Mouse (Mus musculus): ENCODE measurements around the gene Egln1. TPM values are rescaled to one million over a fixed set of nuclear protein-coding genes. Genes with fewer than 3 reads are reported as not detected.

Gene Egln1
- polyA plus RNA-seq, 1 experiment = 33.5 TPM

DNA sequence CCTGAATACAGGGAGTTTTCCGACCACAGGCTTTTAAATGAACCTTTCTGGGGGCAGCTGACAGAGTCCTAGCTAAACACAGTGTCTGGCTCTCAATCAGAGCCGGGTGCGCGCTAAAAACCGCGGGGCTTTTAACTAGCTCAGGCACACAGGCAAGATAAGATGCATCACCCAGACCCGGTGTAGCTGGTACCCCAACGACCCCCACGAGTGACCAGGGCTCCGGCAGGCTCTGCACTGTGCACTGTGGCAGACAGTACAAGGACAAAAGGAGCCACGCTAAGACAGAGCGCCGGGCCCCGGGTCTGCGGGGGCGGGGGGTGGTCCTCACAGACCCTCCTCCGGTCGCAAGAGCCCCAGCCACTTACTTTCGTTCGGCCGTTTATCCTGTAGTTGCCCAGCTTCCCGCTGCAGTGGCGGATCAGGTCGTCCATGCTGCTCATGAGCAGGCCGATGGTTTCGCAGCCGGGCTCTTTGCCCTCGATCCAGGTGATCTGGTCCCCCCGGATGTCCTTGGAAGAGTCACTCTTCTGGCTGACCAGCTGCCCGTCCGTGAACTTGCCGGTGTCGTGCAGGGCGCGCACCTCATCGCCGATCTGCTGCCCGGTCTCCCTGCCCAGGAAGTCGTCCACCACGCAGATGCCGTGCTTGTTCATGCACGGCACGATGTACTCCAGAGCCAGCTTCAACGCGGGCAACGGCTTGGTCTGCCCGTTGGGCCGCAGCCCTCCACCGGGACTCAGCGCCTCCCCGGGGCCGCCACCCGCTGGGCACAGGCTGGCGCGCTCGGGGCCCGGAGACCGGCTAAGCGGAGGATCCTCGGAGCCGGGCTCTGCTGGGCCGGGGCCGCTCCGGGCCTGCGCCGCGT, 1.0 kb downstream of the Egln1 start:
- peak; percentile 49 for DNase-seq (ENCODE audit: low spot score)

DNA sequence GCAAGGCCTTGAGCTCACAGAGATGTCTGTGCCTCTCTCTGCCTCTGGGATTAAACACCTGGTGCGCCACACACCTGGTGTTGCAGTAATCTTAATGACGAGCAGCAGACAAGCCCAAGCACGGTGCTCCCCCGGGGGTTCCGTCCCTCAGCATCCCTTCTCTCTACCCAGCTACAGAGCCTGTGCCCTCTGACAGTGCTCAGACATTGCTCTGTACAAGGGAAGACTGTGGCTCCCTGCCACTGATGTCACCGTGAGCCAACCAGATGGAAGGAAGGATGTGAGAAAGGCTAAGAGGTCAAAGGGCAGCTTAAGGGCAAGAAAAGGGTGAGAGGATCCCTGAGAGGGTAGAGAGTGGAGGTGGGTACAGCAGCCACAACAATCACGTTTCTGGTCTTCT, 4.7 kb downstream of the Egln1 start:
- DNase-seq (ENCODE audit: low spot score) = no peak

DNA sequence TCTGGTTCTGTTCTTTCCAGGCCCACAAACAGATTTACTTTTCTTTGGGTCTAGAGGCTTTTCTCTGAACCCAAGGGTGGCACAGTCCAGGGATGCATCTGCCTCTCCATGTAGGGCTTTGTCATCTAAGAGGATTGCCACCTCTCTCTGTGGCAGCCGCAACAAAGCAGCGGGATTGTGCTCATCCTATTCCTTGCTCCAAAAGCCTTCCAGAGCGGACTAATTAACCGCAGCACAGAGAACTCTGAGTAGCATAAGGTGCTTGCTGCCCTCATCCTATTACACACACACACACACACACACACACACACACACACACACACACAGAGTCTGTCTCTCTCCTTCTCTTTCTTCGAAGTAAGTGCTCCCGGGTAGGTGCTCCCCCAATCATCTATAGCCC, 5.3 kb downstream of the Egln1 start:
- no peak for DNase-seq (ENCODE audit: low spot score)

DNA sequence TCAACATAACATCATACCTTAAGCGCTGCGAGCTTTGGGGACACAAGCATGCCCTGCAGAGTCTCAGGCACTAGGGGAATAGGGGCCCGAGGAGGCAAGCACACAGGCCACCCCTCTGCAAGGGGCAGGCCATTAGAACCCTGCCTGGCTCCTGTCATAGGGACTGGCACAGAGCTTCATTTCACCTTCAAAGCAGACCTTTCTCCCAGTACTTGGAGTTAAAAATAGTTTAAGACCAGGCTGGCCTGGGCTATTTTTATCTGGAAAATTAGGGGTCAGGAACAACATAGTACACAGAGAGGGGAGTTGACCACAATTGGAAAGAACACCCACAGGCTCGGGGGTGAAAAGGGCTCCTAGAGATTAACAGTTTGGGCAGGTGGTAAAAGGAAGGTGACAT, 11.8 kb downstream of the Egln1 start:
- DNase-seq (ENCODE audit: low spot score) = no peak

DNA sequence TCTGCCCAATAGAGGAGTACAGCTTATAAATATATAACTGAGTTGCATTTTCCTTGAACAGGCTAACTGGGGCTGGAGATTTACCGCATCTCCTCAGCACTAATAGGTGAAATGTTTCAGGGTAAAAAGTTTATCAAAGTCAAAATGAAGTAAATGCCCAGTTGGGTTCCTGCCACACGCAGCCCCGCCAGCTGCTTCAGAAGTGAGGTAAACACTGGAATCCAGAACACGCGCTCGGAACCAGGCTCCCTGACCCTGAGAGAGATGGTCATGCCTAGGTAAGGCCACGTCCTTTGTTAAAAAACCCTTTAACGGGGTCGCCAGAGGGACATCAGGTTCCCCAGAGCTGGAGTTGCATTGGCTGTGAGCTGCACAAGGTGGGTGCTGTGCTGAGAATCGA, 12.4 kb downstream of the Egln1 start:
- no peak for DNase-seq (ENCODE audit: low spot score)

DNA sequence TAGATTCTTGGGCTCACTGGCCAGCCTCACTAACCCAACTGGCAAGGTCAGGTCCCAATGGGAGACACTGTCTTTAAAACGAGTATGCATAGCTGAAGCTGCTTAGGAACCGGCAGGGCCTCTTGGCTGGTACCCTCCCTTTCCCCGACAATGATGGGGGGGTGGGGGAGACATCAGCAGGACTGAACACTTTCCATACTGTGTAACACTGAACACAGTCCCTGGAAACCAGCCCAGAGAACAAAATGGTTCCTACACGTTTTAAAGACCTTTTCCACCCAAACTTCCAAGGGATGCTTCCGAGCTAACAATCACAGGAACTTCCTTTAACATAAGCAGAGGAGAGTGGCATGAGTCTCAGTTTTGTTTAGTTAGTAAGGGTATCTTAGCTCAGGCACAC, 14.0 kb downstream of the Egln1 start:
- no peak for DNase-seq (ENCODE audit: low spot score)

DNA sequence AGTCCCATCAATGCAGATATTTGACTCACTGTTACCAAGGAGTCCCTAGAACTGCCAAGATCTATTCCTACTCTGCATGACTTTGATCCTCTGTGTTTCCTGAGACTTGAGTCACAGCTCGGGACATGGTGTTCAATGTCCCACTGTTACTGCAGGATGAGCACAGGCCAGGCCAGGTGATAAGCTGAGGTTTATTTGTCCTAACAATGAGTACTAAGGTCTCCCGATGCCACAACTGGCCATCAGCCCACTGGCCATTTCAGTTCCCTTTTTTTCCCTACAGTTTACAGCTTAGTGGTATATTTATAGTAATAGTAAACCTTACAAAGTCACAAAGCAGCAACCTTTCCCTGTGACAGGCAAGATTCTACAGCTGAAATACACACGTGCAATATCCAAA, 16.7 kb downstream of the Egln1 start:
- no peak for DNase-seq (ENCODE audit: low spot score)

DNA sequence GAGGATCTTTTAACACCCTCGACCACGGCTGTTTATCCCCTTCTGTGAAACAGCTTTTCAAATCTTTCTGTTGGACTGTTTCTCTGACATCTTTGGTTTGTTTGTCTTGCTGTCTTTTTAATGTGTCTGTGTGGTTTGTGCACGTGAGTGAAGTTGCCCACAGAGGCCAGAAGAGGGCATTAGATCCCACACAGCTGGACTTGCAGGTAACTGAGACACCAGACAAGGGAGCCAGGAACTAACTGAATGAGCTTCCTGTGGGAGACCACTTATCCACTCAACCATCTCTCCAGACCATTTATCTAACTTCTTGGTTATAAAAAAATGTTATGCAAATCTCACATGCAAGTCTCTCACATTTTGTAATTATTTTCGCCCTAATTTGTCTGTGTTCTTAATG, 18.5 kb downstream of the Egln1 start:
- no peak for DNase-seq (ENCODE audit: low spot score)

DNA sequence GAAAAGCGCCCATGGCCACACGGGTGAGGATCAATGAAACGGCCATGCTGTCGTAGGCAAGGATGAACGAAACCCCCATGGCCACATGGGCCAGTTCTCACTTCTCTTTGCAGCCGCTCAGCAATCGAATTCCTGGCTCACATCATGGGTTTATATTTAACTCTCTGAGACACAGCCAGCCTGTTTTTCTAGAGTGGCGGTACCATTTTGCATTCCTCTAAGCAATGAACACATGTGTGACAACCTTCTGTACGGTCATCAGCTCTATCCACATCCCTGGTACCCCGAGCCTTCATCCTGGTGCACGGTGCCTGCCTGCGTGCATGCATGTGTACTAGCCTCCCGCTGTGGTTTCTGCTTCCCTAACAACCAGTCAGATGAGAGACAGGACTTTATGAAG, 19.0 kb downstream of the Egln1 start:
- DNase-seq (ENCODE audit: low spot score) = no peak

DNA sequence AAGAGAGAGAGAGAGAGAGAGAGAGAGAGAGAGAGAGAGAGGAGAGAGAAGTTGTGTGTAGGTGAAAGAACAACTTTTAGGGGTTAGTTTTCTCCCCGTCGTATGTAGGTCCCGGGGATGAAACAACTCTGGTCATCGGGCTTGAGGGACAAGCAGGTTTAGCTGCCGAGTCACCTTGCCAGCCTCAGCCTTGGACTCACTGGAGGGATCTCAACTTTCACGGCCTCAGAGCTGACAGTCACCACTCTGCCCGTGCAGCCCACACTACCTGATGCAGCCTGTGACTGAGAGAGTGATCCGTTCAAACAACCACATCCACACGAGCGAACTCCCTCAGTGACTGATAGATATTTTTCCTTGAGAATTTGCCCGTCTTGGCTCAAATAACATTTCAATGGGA, 20.1 kb downstream of the Egln1 start:
- DNase-seq (ENCODE audit: low spot score) = no peak

DNA sequence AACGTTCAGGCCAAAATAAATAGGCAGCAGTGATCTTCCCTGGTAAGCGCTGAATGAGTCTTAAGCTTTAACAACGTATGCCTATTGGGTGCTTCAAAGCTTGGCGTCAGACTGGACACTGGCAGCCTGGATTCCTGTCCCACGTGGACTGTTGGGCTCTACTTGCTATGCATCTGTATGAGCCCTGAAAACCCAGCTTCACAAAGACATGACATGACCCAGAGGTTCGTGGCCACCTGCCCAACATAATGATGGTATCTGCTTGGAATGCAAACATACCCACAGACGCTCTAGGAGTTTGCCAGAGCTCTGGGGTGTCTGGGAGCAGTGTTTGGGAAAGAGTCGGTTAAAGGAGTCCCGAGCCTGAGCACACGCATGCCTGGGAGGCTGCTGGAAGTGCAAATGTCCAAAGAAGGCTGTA, 22.8 kb downstream of the Egln1 start:
- DNase-seq (ENCODE audit: low spot score) = no peak

DNA sequence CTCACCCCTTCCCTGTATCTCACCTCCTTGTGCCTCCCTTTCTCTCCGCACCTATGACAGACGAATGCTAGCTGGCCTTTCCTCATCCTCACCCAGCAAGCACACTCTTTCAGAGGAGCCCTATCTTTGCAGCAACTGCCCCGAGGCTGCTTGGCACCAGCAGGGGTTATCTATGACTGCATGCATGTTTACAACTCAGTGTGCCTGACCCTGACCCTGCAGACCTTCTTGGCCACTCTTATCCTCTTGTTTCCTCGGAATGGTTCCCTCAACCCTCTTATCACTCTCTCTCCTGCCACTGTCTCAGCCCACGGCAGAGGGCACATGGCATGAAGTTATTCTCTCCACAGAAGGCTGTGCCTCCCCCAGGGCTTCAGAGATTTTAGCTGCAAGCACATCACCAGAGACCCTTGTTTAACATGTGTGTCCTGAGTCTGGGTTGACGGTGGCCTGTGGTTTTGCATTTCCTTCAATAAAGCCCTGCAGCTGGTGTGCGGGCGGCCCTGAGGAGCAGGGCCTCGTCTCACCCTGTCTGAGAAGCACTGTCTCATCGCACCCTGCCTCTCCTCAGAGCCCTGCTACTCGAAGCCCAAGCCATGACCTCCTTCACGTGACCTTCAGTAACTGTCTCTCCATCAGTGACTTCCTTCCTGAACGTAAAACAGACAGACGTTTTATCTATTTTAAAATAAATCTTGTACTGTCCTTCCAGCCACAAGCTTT, 23.4 kb downstream of the Egln1 start:
- DNase-seq (ENCODE audit: low spot score) = no peak

DNA sequence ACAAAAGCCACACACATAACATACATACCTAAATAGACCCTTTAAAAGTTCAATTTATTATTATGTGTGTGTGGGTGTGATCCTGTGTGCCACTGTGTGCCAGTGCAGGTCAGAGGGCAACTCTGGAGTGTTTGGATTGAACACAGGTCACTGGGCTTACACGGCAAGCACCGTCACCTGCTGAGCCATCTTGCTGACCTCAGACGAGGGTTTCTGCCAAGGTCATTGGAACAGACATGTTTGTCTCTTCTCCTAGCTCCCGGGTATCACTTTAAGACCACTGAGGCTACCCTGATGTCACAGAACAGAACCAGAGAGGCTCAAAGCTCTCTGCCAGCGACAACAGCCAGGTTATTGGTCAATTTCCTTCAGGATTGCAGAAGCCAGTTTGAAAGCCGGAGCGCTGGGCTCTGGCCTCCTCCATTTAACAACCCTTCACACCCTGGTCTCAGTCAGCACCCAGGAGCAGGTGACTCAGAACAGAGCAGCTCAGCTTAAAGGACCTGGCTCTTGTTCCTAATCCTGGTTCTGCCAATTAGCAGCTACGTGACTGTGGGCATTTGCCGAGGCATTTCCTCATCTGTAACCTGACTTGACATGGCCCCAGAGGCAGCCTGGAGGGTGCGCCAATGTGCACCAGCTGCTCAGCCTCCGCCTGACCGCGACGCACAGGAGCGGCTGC, 25.0 kb downstream of the Egln1 start:
- DNase-seq (ENCODE audit: low spot score) = no peak

DNA sequence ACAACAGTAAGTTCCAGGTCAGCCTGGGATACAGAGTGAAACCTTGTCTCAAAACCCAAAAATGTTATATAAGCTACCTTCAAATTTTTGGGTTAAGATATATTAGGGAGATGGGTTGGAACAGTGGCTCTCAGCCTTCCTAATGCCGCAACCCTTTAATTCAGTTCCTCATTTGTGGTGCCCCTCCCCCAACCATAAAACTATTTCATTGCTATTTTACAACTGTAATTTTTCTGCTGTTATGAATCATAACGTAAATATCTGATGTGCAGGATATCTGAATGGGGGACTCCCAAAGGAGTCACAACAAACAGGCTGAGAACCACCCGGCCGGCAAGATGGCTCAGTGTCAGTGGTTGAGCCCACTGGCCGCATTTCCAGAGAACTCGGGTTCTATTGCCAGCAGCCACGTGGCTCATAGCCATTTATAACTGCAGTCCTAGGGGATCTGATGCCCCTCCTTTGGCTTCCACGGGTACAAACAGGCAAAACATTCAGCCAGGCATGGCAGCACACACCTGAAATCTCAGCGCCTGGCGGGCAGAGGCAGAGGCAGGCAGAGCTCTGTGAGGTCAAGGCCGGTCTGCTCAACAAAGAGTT, 26.5 kb downstream of the Egln1 start:
- DNase-seq (ENCODE audit: low spot score) = no peak

DNA sequence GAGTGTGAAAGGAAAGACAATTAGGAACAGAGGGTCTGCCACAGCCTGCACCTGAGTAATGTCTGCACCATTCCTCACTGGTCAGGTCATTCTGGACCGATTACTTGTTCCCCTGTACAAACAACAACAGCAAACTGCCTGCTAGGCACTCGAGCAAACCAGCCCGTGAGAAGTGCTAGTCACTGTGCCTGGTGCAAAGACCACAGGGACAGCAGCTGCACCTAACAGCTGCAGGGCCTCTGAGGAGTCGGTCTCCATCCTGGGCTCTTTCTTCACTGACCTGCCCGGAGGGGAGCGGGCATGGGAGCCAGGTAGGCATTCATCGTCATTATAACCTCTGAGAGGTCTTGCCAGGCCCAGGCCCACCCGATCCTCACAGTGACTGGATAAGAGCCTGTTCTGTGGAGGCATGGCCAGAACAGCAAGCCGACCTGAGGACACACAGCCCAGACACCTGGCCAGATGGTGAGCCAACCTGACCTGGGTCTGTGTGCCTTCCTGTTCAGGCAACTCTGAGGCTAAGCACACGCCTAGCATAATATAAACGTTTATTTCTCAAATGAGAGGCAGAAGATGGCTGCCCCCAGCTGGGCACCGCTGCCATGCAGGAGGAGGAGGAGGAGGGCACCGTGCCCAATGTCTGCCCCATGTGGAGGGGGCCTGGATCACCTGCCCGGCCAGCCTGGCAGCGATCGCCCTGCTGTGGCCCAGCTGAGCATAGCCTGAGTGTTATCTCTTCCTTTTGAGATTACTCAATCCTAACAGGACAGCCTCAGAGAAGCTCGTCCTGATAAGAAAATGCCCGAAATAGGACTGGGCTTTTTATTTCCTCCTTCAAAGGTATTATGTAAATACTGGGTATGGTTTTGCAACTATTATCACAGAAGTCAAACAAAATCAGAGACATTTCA, 27.5 kb downstream of the Egln1 start:
- no peak for DNase-seq (ENCODE audit: low spot score)

DNA sequence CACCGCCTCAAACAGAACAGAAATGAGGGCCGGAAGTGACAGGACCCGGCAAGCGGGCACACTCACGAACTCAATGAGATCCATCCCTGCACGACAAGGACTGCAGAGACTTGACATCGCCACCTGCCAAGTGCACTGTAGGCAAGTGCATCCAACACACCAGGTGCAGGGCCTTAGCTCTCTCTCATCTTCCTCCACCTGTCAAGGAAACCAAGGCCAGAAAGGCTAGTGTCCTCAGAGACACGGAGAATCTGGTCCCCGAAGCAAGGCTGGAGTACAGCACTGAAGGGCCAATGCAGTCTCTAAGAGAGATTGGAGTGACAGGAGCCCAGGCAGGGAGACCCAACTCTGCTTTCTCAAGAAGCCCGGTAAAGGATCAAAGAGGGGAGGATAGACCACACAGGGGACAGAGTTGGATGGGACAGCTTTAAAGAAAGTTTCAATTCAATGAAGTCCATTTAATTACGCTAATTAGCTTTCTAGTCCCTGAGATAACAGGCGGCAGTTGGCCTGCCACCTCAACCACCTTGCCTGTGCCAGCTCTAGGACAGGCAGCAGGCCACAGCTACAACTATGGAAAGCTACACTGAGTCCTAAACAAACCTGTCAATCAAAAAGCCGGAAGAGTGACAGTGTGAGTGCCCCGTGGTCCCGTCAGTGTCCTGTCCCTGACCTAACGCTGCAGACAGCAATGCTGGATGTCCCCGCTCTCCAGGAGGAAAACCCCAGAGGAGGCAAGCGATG, 31.2 kb downstream of the Egln1 start:
- DNase-seq (ENCODE audit: low spot score) = no peak

DNA sequence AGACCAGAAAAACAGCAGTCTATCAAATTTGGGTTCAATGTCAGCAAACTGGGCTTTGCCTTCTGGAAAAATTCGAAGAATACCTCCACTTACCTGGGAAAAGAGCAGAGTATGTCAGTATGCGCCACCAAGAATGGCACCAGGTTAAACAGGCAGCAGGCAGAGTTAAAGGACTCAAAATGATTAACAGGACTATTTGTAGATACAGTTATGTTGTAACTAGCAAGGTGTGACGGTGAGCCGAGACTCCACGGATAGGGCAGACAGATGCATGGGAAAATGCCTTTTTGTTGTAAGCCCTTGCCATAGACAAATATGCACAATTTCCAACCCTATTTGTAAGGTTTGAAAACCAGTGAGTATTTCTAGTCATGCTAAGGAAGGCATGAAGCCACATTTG, 35.1 kb downstream of the Egln1 start:
- DNase-seq (ENCODE audit: low spot score) = no peak

DNA sequence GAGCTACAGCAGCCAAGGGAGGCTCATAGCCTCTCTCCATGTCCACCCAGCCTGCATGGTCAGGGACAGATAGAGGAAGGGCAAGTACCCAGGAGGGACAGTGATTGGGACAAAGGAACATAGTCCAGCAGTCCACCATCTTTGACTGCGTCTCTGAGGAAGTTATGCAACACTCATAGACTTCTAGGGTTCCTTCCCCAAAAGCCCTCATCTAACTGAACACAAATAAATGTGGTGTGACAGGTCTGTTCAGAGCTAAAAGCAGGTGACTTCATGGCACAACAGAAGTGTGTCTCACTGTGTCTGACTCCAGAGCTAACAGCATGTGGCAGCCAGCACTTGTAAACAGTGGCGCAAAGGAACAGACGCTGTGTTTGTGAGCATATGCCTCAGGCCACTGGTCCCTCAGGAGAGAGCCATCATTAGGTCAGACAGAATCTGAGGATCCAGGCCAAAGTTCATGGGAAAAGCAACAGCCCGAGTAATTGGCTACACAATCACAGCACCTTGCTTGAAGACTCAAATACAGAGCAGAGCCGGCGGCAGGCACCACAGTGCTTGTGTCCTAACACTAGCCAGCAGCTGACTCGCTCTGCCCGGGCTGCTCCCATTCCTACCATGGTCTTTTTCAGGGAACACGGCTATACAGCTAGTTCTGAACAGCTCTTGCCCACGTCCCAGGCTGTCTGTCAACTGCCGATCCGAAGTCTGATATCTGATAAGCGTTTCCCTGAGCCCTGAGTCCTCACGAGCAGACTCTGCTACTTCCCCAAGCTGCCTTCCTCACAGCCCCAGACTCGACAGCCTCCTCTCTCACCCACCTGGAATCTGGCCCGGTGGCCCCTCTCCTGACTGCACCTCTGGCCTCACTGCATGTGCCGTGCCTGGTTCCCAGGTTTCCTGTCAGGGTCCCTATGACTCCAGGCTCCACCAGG, 36.9 kb downstream of the Egln1 start:
- no peak for DNase-seq (ENCODE audit: low spot score)

DNA sequence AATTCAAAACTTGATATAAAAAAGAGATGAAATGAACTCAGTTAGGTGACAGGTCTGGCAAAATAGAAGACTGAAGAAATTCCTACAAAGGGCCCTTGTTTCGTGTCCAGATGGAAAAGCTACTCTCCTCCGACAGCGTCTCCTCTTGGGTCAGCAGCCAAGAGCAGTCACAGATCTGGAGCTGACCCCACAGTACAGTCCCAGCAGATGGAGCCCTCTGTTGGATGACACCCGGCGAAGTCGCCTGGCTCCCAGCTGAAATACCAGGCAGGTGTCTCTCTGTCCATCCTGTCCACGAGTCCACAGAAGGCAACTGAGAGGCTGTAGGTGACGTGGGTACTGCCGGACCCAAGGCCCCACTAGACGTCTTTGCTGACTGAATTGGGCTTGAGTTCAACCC, 38.8 kb downstream of the Egln1 start:
- no peak for DNase-seq (ENCODE audit: low spot score)

All from urinary bladder, adult 2 months (tissue).